Mouse (Mus musculus) forebrain, embryonic 16.5 days (tissue): ENCODE measurements around the gene 4933428G20Rik. TPM values are rescaled to one million over a fixed set of nuclear protein-coding genes. Genes with fewer than 3 reads are reported as not detected.

Experiments used
- ATAC-seq: fragments of 200-750 bp; cut with Nextera tagmentation; 2 replicates; pipeline ENCODE4 v1.8.0; 2017; ENCODE audit warnings: mild to moderate bottlenecking, moderate library complexity
- H3K27ac ChIP-seq: fragments of 300-500 bp; sonication (generic); 2 replicates; pipeline ENCODE4 v1.5.1; 2014; ENCODE audit warnings: low read length, control low read depth
- H3K27me3 ChIP-seq: fragments of 300-500 bp; sonication (generic); replicated peaks from 2 replicates; pipeline ENCODE4 v1.6.1; 2014; ENCODE audit warnings: low read length; ENCODE audit not compliant: control insufficient read depth, insufficient read depth
- H3K36me3 ChIP-seq: fragments of 300-500 bp; sonication (generic); 2 replicates; pipeline ENCODE4 v1.6.1; 2014; ENCODE audit not compliant: control insufficient read depth, insufficient read depth
- H3K4me1 ChIP-seq: fragments of 300-500 bp; sonication (generic); replicated peaks from 2 replicates; pipeline ENCODE4 v1.6.1; 2014; ENCODE audit warnings: low read length; ENCODE audit not compliant: control insufficient read depth, insufficient read depth
- H3K4me2 ChIP-seq: fragments of 300-500 bp; sonication (generic); 2 replicates; pipeline ENCODE4 v1.6.1; 2014; ENCODE audit warnings: mild to moderate bottlenecking, low read length, control low read depth
- H3K4me3 ChIP-seq: fragments of 300-500 bp; sonication (generic); replicated peaks from 2 replicates; pipeline ENCODE4 v1.5.1; 2014; ENCODE audit warnings: mild to moderate bottlenecking, low read length, control low read depth
- H3K9ac ChIP-seq: fragments of 300-500 bp; sonication (generic); replicated peaks from 2 replicates; pipeline ENCODE4 v1.6.1; 2014; ENCODE audit warnings: low read depth, low read length, control low read depth
- H3K9me3 ChIP-seq: fragments of 300-500 bp; sonication (generic); 2 replicates; pipeline ENCODE4 v1.6.1; 2016; ENCODE audit warnings: low read length; ENCODE audit not compliant: control insufficient read depth
- WGBS: fragments of 180-500 bp; shearing (Covaris S2); extraction: QIAGEN DNeasy Blood & Tissue Kit; methylation state at CpG from one replicate; pipeline ENCODE4 v1.1.7; 2014; 5-methylcytosine and 5-hydroxymethylcytosine counted together
- polyA plus RNA-seq: library from polyadenylated mRNA; unstranded; fragments of >200 nt; fragmentation: Nextera tagmentation; extraction: Ambion mirVana; gene quantifications from 2 replicates; pipeline ENCODE4 v1.2.1, GENCODE M21; 2015

4933428G20Rik gene
- polyA plus RNA-seq, 1 experiment from 2014 or later = 1.2 TPM

GRCm38 (mm10) chr11:97535308-97535630 lies 35.1 kb upstream of the 4933428G20Rik start:
- no peak for ATAC-seq
- H3K36me3 ChIP-seq = peaks cover 4% of the 10 kb centered on the region
- no peak overlapping the region for H3K27ac ChIP-seq
- H3K9me3 ChIP-seq = no peaks in the 10 kb centered on the region
- no peak overlapping the region for H3K4me2 ChIP-seq
- no peak overlapping the region for H3K4me3 ChIP-seq
- WGBS = 41% methylated on average over 5 of the region's 5 CpGs
- peaks cover 50% of the 10 kb centered on the region for H3K4me1 ChIP-seq
- H3K9ac ChIP-seq = peak overlapping the region; percentile 29; the same call in 1 of the 2 replicates
- peaks cover 23% of the 10 kb centered on the region for H3K27me3 ChIP-seq

- 11% methylated on average over 93 of the region's 95 CpGs for WGBS
- Histone ChIP-seq H3K4me1 (peaks cover 48% of the 10 kb centered on the region), H3K27me3 (peaks cover 23% of the 10 kb centered on the region), H3K4me3 (no peak overlapping the region), H3K36me3 (peaks cover 4% of the 10 kb centered on the region), H3K9me3 (no peaks in the 10 kb centered on the region), H3K4me2 (0 out of 2 replicates have a peak overlapping the region, but pooled peaks have one; percentile 1), H3K27ac (no peak overlapping the region), H3K9ac (peak overlapping the region; percentile 29; the same call in 1 of the 2 replicates)
- no peak for ATAC-seq
Measured at GRCm38 (mm10) chr11:97534442-97535307, 34.5 kb upstream of the 4933428G20Rik start.

- Histone ChIP-seq H3K4me1 (peaks cover 48% of the 10 kb centered on the region), H3K9ac (no peak overlapping the region), H3K36me3 (peaks cover 4% of the 10 kb centered on the region), H3K4me2 (no peak overlapping the region), H3K4me3 (no peak overlapping the region), H3K27ac (no peak overlapping the region), H3K9me3 (no peaks in the 10 kb centered on the region), H3K27me3 (peaks cover 23% of the 10 kb centered on the region)
- ATAC-seq = no peak
- 71% methylated on average over 7 of the region's 7 CpGs for WGBS
Measured at GRCm38 (mm10) chr11:97533653-97534052, 33.5 kb upstream of the 4933428G20Rik start.

GRCm38 (mm10) chr11:97532950-97533582 lies 32.9 kb upstream of the 4933428G20Rik start:
- WGBS = 19% methylated on average over 20 of the region's 20 CpGs
- Histone ChIP-seq H3K9me3 (no peaks in the 10 kb centered on the region), H3K27me3 (peaks cover 22% of the 10 kb centered on the region), H3K4me1 (peaks cover 48% of the 10 kb centered on the region), H3K4me3 (no peak overlapping the region), H3K4me2 (no peak overlapping the region), H3K36me3 (peaks cover 4% of the 10 kb centered on the region), H3K27ac (no peak overlapping the region), H3K9ac (no peak overlapping the region)
- ATAC-seq = no peak

GRCm38 (mm10) chr11:97532354-97532753 lies 32.2 kb upstream of the 4933428G20Rik start:
- no peak overlapping the region for H3K27ac ChIP-seq
- ATAC-seq = no peak
- no peak overlapping the region for H3K4me3 ChIP-seq
- peaks cover 20% of the 10 kb centered on the region for H3K27me3 ChIP-seq
- no peak overlapping the region for H3K9ac ChIP-seq
- H3K9me3 ChIP-seq = no peaks in the 10 kb centered on the region
- WGBS = 40% methylated on average over 8 of the region's 8 CpGs
- peaks cover 4% of the 10 kb centered on the region for H3K36me3 ChIP-seq
- H3K4me1 ChIP-seq = peaks cover 42% of the 10 kb centered on the region
- H3K4me2 ChIP-seq = no peak overlapping the region

GRCm38 (mm10) chr11:97531381-97532260 lies 31.5 kb upstream of the 4933428G20Rik start:
- Histone ChIP-seq H3K27ac (no peak overlapping the region; the same call in 1 of the 2 replicates), H3K27me3 (peaks cover 20% of the 10 kb centered on the region), H3K9ac (peak overlapping the region; percentile 53), H3K4me1 (peaks cover 35% of the 10 kb centered on the region), H3K9me3 (no peaks in the 10 kb centered on the region), H3K4me2 (peak overlapping the region; percentile 70), H3K36me3 (peaks cover 4% of the 10 kb centered on the region), H3K4me3 (peak overlapping the region; percentile 34)
- peak; percentile 82 for ATAC-seq
- WGBS = 6% methylated on average over 46 of the region's 46 CpGs

- ATAC-seq = no peak
- Histone ChIP-seq H3K27me3 (peaks cover 15% of the 10 kb centered on the region), H3K9me3 (no peaks in the 10 kb centered on the region), H3K9ac (no peak overlapping the region), H3K4me3 (no peak overlapping the region), H3K27ac (no peak overlapping the region), H3K4me2 (no peak overlapping the region), H3K4me1 (peaks cover 29% of the 10 kb centered on the region), H3K36me3 (peaks cover 8% of the 10 kb centered on the region)
- WGBS = 60% methylated on average over 5 of the region's 5 CpGs
Measured at GRCm38 (mm10) chr11:97530961-97531360, 30.8 kb upstream of the 4933428G20Rik start.

- WGBS = 84% methylated on average over 6 of the region's 6 CpGs
- Histone ChIP-seq H3K9me3 (no peaks in the 10 kb centered on the region), H3K9ac (no peak overlapping the region), H3K4me3 (no peak overlapping the region), H3K4me1 (peaks cover 27% of the 10 kb centered on the region), H3K36me3 (peaks cover 11% of the 10 kb centered on the region), H3K27ac (no peak overlapping the region), H3K27me3 (peaks cover 10% of the 10 kb centered on the region), H3K4me2 (no peak overlapping the region)
- ATAC-seq = no peak
Measured at GRCm38 (mm10) chr11:97530069-97530468, 29.9 kb upstream of the 4933428G20Rik start.
